Mouse (Mus musculus): ENCODE data around the gene Gm6583.
A peak's percentile ranks its signal among the peaks of the same experiment; 100 is the strongest.

The Gm6583 gene

GRCm38 (mm10) chr5:112367338-112367737 lies 11.5 kb upstream of the Gm6583 start:
- no peak for DNase-seq

- no peak for DNase-seq
Observed at GRCm38 (mm10) chr5:112366879-112367278, 11.0 kb upstream of the Gm6583 start.

DNA sequence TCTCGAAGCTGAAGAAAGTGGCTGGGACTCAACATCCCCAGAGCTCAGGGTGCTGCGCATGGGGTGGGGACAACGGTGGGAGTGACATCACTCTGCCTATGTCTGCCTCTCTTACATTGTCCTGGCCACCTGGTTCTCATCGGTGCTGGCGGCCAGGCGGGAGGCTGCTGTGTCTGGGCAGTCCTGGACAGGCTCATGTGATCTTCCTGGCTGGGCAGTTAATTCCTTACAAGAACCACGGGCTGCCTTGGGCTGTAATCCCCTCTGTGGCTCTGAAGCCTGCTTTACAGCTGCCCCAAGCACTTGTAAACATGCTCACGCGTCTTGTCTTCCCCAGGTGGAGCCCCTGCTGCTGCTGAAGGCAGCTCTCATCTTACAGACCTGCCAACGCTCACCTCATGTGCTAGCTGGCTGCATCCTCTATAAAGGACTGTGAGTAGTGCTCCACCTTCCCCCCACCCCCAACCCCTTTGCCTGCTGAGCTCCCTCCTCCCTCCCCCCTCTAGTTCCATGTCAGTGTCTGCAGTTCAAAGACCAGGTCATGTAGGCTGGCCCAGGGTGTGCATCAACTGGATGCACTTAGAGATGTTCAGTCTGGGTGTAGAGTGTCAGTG lies 8.5 kb upstream of the Gm6583 start:
- DNase-seq, result no peak

DNA sequence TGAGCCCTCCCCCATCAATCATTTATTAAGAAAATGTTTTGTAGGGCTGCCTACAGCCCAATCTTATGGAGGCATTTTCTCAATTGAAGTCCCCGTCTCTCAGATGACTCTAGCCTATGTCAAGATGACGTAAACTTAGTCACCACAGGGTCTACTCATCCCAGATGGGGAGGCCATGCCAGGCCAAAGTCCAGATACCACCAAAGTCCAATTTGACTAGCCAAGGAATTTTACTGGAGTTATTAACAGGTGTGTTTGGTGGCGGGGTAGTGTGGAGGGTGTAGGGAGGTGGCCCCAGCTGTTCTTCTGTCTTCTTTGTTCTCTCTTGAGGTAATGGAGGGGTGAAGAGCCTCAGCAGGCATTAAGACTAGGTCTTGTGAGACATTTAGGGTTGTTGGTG lies 4.2 kb upstream of the Gm6583 start:
- DNase-seq, result no peak

DNA sequence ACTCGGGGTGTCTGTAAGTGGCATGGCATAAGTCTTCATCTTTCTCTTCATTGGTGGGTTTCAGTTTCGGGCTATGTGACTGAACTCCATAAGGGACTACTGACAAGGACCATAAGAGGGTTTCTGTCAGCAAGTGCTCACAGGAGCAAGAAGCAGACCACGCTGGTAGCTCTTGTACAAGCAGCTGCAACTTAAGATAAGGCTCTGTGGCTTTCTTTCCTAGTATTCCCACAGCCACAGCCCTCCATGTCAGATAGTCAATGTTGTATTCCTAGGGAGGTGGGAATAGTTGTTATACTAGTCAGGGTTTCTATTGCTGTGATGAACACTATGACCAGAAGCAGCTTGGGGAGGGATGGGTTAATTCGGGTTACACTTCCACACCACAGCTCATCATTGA lies 3.7 kb upstream of the Gm6583 start:
- no peak for DNase-seq

GRCm38 (mm10) chr5:112356322-112356721 lies 489 bp upstream of the Gm6583 start:
- no peak for DNase-seq

DNA sequence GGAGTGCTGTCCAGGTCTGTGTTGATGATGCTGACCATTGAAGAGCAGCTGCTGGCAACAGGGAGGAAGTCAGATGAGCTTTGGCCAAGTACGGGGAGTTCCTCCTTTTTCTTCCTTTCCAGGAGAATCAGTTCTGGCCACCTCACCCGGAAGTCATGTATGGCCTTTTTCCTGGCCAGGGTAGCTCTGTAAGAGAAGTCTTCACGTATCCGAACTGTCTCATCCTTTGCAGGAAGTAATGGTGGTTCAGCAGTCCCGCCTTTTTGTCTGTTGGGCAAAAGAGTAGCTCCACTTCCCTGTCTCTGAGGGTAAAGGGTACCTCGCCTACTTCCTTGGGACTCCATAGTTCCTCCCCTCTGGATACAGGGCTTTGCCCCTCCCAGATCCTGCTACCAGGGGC lies 340 bp downstream of the Gm6583 start:
- no peak for DNase-seq

DNA sequence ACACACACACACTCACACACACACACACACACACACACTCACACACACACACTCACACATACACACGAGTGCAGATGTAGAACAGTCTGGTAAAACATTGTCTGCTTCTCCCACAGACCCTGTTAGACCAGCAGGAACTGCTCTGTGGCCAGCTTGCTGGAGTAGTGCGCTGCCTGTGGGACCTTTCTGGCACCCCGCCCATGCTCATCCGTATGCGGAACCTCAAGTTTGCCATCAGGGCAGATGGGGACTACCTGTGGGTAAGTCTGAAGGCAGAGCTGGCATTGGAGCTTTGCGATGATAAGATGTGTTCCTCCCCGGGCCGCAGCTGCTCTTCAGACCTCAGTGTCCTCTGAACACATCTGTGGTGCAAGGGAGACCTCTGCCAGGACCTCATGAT lies 6.7 kb downstream of the Gm6583 start:
- DNase-seq, result no peak

DNA sequence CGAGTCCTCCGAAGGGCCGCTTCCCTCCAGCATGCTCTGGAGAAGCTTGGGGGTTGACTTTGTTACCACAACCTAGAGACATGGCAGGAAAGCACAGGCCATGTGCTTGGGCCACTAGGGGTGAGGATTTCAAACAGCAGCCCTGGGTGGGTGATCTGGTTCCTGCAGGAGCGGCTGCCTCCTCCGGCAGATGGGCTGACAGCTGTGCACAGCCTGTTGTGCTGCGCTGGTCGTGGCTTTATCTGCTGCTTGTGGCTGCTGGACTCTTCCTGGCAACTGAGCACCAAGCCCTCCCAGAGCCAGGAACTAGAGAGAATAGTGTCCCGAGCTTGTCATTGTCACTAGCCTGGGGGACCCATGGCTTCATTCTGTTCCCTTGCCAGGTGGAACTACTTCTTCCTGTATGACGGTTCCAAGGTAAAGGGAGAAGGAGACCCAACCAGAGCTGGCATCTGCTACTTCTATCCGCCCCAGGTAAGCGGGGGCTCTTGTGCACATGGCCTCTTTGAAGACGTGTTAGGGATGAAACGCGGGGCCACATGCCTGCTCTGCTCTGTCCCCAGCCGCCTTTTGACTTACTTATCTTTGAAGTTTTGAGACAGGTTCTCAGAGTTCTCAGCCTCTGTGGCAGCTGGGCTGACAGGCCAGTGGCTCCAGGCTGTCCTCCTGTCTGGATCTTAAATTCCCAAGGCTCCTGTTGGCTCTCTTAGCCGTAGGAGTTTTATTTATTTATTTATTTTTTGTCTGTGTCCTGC lies 9.4 kb downstream of the Gm6583 start:
- no peak for DNase-seq

DNA sequence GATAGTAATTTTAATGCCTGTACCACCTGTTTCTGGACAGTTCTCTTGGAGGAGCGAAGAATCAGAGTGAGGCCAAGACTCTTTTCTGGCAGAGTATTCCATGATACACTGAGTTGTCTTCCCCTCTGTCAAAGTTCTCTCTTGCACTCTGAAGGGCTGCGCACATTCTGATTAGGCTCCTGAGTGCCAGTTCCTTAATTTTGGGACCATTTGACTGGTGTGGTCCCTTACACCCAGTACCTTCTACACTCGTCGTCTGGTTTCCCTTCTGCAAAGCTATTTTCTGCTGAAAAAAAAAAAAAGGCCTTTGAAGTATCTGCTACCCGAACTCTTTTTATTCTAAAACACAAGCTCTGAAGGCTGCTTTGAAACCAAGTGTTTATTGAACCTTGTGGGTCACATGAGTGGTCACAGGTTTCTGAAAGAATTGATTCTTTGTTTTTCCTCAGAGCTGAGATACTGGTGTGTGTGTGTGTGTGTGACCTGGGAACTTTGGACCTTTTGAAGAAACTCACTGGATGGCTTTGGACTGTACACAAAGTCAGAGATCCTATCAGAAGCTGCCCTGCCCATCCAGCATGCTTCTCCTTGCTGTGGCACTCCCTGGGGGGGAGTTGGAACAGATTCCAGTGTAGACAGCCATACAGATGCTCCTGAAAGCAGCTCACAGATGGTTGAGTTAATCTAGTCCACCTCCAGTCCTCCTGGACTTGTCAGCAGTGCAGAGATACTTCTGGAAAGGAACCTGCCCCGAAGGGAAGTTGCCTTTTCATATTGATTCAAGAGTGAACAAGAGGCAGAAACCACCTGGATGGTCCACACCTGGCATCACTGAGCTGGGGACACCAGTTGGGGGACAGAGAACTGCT lies 11.5 kb downstream of the Gm6583 start:
- no peak for DNase-seq

DNA sequence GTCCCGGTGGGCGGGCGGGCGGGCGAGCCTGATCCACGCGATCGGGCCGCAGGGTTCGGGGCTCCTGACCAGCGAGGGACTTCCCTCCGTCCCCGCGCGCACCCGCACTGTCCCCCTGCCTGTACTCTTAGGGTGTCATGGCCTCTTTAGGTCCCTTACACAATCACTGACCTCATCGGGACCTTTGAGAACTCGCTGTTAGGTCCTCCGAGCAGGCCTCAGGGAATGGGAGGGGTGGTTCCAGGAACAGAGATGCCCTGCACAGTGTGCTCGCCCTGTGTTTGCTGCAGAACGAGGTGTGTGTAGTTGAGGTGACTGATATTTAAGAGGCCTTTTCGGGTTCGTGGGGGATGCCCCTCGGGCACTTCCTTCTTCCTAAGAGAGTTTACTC lies 12.6 kb downstream of the Gm6583 start:
- DNase-seq, result no peak

DNA sequence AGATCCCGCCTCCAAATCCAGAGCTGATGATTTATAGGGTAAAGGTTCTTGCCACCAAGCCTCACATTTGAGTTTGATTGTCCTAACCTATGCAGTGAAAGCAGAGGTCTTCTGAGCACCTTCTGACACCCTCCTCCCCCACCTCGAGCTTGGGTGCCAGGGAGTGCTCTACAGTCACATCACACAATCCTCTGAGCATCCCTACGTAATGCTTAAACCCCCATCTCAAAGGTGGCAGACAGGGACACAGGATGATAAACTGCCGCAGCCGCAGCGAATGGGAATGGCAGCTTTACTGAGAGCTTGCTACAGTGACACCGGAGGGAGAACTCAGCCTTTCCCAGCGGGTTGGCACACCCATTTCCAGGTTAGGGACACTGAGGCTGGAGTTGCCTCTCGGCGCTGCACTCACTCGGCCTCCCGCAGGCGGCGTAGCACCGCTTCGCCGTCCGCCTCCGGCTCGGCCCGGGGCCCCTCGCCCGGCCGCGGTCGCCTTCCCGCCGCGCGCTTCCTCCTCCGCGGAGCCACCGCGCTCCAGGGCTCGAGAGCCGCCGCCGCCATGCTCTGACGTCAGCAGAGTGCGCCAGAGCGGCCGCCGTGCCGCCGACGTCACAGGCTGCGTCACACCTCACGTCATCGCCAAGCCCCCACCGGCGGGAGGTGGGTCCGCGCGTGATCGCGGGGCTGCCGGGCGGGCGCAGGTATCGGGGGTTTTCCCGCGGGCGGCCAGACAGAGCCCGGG lies 13.2 kb downstream of the Gm6583 start, which contains the start of the genes Srrd and Hps4:
Gene Srrd (minus strand): TSS at position 578 of the 742 bp plus-strand sequence.
Gene Hps4 (plus strand): TSS at position 621 of the 742 bp plus-strand sequence.
- DNase-seq, result peak; percentile 89

GRCm38 (mm10) chr5:112339215-112339614 lies 16.6 kb downstream of the Gm6583 start:
- DNase-seq, result no peak

DNA sequence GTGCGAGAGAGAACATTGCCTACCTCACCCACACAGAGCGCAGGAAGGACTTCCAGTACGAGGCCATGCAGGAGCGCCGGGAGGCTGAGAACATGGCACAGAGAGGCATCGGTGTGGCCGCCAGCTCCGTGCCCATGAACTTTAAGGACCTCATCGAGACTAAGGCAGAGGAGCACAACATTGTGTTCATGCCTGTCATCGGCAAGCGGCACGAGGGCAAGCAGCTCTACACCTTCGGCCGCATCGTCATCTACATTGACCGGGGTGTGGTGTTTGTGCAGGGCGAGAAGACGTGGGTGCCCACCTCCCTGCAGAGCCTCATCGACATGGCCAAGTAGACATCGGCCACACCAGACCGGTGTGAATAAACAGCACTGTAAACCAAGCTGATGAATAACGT lies 18.8 kb downstream of the Gm6583 start:
- DNase-seq, result no peak

DNA sequence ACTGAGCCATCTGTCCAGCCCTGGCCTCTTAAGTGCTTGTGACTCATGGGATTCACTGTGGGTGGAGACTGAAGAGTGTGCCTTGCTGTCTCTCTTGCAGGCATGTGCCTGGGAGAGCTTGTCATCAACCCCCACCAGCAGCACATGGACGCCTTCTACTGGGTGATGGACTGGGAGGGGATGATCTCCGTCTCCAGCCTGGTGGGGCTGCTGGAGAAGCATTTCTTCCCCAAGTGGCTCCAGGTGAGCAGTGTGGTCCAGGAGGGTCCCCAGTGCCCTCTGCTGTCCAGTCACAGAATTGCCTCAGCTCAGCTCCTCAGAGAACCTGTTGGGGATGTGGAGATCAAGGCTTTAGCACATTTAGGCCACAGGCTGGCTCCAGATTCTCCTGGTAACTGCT lies 20.4 kb downstream of the Gm6583 start:
- DNase-seq, result peak; percentile 68

GRCm38 (mm10) chr5:112329805-112330564 lies 25.8 kb downstream of the Gm6583 start:
- DNase-seq, result no peak

GRCm38 (mm10) chr5:112327854-112328253 lies 28.0 kb downstream of the Gm6583 start:
- DNase-seq, result no peak

DNA sequence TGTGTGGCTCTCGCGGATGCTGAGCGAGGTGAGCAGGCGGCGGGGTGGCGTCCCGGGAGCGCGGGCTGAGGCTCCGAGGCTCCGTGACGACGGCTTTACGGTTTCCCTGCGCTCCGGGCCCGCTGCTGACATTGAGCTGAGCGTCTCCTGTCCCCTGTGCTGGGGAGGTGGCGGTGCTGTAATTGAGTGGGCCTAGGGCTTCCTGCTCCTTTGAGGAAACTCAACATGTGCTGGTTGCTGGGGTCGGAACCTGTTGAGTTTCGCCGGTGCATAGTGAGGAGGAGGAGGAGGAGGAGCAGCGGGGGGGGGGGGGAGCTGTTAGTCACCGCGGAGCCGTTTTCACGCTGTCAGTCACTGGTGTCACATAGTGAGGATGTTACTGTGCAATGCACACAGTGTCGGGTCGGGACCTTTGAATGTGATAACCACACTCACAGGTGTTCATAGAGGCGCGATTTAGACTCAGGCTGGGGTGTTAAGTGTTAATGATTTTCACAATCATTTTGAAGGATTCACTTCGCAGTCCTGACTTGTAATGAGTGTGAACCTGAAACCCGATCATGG lies 29.3 kb downstream of the Gm6583 start:
- DNase-seq, result no peak

DNA sequence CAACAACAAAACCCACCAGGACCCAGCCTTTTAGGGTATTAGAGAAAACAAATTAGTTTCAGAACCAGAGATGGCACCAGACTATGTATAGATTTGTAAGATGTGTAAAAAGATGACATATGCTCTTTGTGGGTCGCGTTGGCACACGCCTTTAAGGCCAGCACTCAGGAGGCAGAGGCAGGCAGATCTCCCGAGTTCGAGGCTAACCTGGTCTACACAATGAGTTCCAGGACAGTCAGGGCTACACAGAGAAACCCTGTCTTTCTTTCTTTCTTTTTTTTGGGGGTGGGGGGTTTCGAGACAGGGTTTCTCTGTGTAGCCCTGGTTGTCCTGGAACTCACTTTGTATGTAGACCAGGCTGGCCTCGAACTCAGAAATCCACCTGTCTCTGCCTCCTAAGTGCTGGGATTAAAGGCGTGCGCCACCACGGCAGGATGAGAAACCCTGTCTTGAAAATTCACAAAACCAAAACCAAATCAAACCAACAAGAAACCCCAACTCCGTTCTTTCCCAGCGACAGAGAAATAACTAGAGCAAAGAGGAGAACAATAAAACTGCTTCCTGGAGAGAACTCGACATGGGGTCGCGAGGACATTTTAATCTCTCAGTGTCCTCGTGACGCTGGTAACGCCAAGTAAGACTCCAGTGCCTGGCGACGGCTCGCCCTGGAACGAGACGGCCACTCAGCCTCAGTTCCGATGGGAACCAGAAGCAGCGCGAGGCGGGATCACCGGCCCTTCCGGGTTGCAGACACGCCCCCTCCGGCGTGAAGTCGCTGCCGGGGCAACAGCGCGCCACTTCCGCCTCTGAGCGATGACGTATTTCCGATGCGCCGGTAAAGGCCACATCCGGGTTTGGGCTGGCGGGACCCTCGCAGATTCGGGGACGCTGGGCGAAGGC lies 30.0 kb downstream of the Gm6583 start, which contains the start of gene Tfip11:
Gene Tfip11 (plus strand): TSS at position 813 of the 900 bp plus-strand sequence.
- DNase-seq, result peak; percentile 94
